Mouse (Mus musculus) heart, embryonic 14.5 days (tissue): Measurements from ENCODE around the gene Krt8. TPM values are rescaled to one million over a fixed set of nuclear protein-coding genes. Genes with fewer than 3 reads are reported as not detected.

Source experiments
- ATAC-seq: fragments of 200-750 bp; cut with Nextera tagmentation; 2 replicates; pipeline ENCODE4 v1.8.0; 2017; ENCODE audit warnings: low read depth, moderate TSS enrichment; ENCODE audit not compliant: insufficient number of reproducible peaks, insufficient read depth, low FRiP score
- H3K27ac ChIP-seq, 2 experiments: fragments of 200-500 bp in 1 of 2; fragments of 300-500 bp in 1 of 2; sonication (generic) in 1 of 2; replicated peaks in 1 of 2; 2 replicates each; pipeline ENCODE4 v1.5.1; 2012 to 2014; ENCODE audit warnings: low read depth in 2 of 2, low read length in 2 of 2, control low read depth in 1 of 2, mild to moderate bottlenecking in 1 of 2, mixed read lengths in 1 of 2; ENCODE audit not compliant: control insufficient read depth in 1 of 2, insufficient read depth in 1 of 2
- H3K27me3 ChIP-seq: fragments of 300-500 bp; sonication (generic); 2 replicates; pipeline ENCODE4 v1.6.1; 2014; ENCODE audit warnings: mild to moderate bottlenecking, low read length, control low read depth; ENCODE audit not compliant: control insufficient read depth, insufficient read depth
- H3K36me3 ChIP-seq: fragments of 300-500 bp; sonication (generic); 2 replicates; pipeline ENCODE4 v1.6.1; 2014; ENCODE audit warnings: mild to moderate bottlenecking, control low read depth, low read length, mixed read lengths; ENCODE audit not compliant: control insufficient read depth, insufficient read depth
- H3K4me1 ChIP-seq, 2 experiments: fragments of 200-500 bp in 1 of 2; fragments of 300-500 bp in 1 of 2; sonication (generic) in 1 of 2; 2 replicates each; pipeline ENCODE4 v1.6.1; 2012 to 2014; ENCODE audit warnings: low read length in 2 of 2, control low read depth in 1 of 2, mixed read lengths in 1 of 2; ENCODE audit not compliant: control insufficient read depth in 2 of 2, insufficient read depth in 2 of 2
- H3K4me2 ChIP-seq: fragments of 300-500 bp; sonication (generic); 2 replicates; pipeline ENCODE4 v1.6.1; 2014; ENCODE audit warnings: mild to moderate bottlenecking, low read length
- H3K4me3 ChIP-seq, 2 experiments: fragments of 200-500 bp in 1 of 2; fragments of 300-500 bp in 1 of 2; sonication (generic) in 1 of 2; 2 replicates each; pipeline ENCODE4 v1.5.1; 2012 to 2014; ENCODE audit warnings: low read length in 2 of 2, mild to moderate bottlenecking in 2 of 2, control low read depth in 1 of 2, low read depth in 1 of 2, moderate library complexity in 1 of 2; ENCODE audit not compliant: control insufficient read depth in 1 of 2, insufficient read depth in 1 of 2
- H3K9ac ChIP-seq: fragments of 300-500 bp; sonication (generic); 2 replicates; pipeline ENCODE4 v1.6.1; 2014; ENCODE audit warnings: mild to moderate bottlenecking, low read length
- H3K9me3 ChIP-seq: fragments of 300-500 bp; sonication (generic); 2 replicates; pipeline ENCODE4 v1.6.1; 2016; ENCODE audit warnings: low read length, control low read depth; ENCODE audit not compliant: control insufficient read depth
- WGBS: fragments of 180-500 bp; shearing (Covaris S2); extraction: QIAGEN DNeasy Blood & Tissue Kit; methylation state at CpG from one replicate; pipeline ENCODE4 v1.1.7; 2014; 5-methylcytosine and 5-hydroxymethylcytosine counted together
- polyA plus RNA-seq: library from polyadenylated mRNA; unstranded; fragments of >200 nt; fragmentation: Nextera tagmentation; extraction: Ambion mirVana; gene quantifications from 2 replicates; pipeline ENCODE4 v1.2.1, GENCODE M21; 2014

Krt8 gene
- polyA plus RNA-seq = 8.6 and 11.9 TPM in 2 replicates

GRCm38 (mm10) chr15:102004189-102004588, at the start of gene Krt8:
Gene Krt8 (minus strand): TSS chr15:102004482.
- H3K9me3 ChIP-seq = no peaks in the 10 kb centered on the region
- ATAC-seq = no peak
- no peak within 1 kb of the TSS for H3K27ac ChIP-seq
- 16% methylated on average over 10 of the region's 11 CpGs for WGBS
- peaks cover 26% of the 10 kb centered on the region; the same call in 1 of the 2 replicates for H3K27me3 ChIP-seq
- H3K4me3 ChIP-seq = peak within 1 kb of the TSS; percentile 39 to 47
- peak within 1 kb of the TSS; percentile 69 for H3K4me2 ChIP-seq
- H3K36me3 ChIP-seq = no peaks in the 10 kb centered on the region
- peaks cover 3 to 7% of the 10 kb centered on the region in 2 experiments; a peak in 2 of 4 replicates for H3K4me1 ChIP-seq
- H3K9ac ChIP-seq = peak within 1 kb of the TSS; percentile 64

GRCm38 (mm10) chr15:102051920-102052683, 47.8 kb upstream of the Krt8 start:
- Histone ChIP-seq H3K4me1 (peaks cover 0 to 2% of the 10 kb centered on the region in 2 experiments; a peak in 1 of 4 replicates), H3K9me3 (no peaks in the 10 kb centered on the region), H3K4me2 (peak overlapping the region; percentile 81), H3K4me3 (peak overlapping the region; percentile 45 to 54), H3K36me3 (no peaks in the 10 kb centered on the region), H3K9ac (peak overlapping the region; percentile 71), H3K27ac (peak overlapping the region; percentile 6 to 31), H3K27me3 (no peaks in the 10 kb centered on the region)
- ATAC-seq = peak; percentile 61; the same call in 1 of the 2 replicates
- under 1% methylated on average over 29 of the region's 33 CpGs for WGBS

GRCm38 (mm10) chr15:102049871-102050270, 45.6 kb upstream of the Krt8 start:
- Histone ChIP-seq H3K4me2 (no peak overlapping the region), H3K4me3 (no peak overlapping the region), H3K27me3 (no peaks in the 10 kb centered on the region), H3K9ac (no peak overlapping the region), H3K36me3 (no peaks in the 10 kb centered on the region), H3K27ac (no peak overlapping the region), H3K9me3 (no peaks in the 10 kb centered on the region), H3K4me1 (peaks cover 0 to 2% of the 10 kb centered on the region in 2 experiments; a peak in 1 of 4 replicates)
- ATAC-seq = no peak

- Histone ChIP-seq H3K4me2 (no peak overlapping the region), H3K4me1 (peaks cover 0 to 2% of the 10 kb centered on the region in 2 experiments; a peak in 1 of 4 replicates), H3K9ac (no peak overlapping the region), H3K36me3 (no peaks in the 10 kb centered on the region), H3K4me3 (no peak overlapping the region), H3K27me3 (no peaks in the 10 kb centered on the region), H3K27ac (no peak overlapping the region), H3K9me3 (no peaks in the 10 kb centered on the region)
- ATAC-seq = no peak
- WGBS = 80% methylated on average over 6 of the region's 6 CpGs
Measured at GRCm38 (mm10) chr15:102048006-102048405, 43.7 kb upstream of the Krt8 start.

- H3K9me3 ChIP-seq = no peaks in the 10 kb centered on the region
- no peak overlapping the region for H3K4me3 ChIP-seq
- no peak for ATAC-seq
- H3K9ac ChIP-seq = no peak overlapping the region
- H3K27ac ChIP-seq = no peak overlapping the region
- WGBS = 54% methylated on average over 10 of the region's 10 CpGs
- H3K4me2 ChIP-seq = no peak overlapping the region
- H3K36me3 ChIP-seq = no peaks in the 10 kb centered on the region
- no peaks in the 10 kb centered on the region for H3K27me3 ChIP-seq
- H3K4me1 ChIP-seq = no peaks in the 10 kb centered on the region
Measured at GRCm38 (mm10) chr15:102045691-102046090, 41.4 kb upstream of the Krt8 start.

- no peaks in the 10 kb centered on the region for H3K36me3 ChIP-seq
- no peak for ATAC-seq
- H3K4me3 ChIP-seq = no peak overlapping the region
- H3K9me3 ChIP-seq = no peaks in the 10 kb centered on the region
- H3K4me2 ChIP-seq = no peak overlapping the region
- no peak overlapping the region for H3K27ac ChIP-seq
- 79% methylated on average over 3 of the region's 3 CpGs for WGBS
- H3K27me3 ChIP-seq = no peaks in the 10 kb centered on the region
- H3K9ac ChIP-seq = no peak overlapping the region
- no peaks in the 10 kb centered on the region for H3K4me1 ChIP-seq
Measured at GRCm38 (mm10) chr15:102044745-102045144, 40.5 kb upstream of the Krt8 start.

GRCm38 (mm10) chr15:102041951-102042350, 37.7 kb upstream of the Krt8 start:
- no peak overlapping the region for H3K4me3 ChIP-seq
- no peak overlapping the region for H3K27ac ChIP-seq
- no peak for ATAC-seq
- no peaks in the 10 kb centered on the region for H3K4me1 ChIP-seq
- H3K27me3 ChIP-seq = no peaks in the 10 kb centered on the region
- no peak overlapping the region for H3K9ac ChIP-seq
- H3K4me2 ChIP-seq = no peak overlapping the region
- H3K36me3 ChIP-seq = no peaks in the 10 kb centered on the region
- 66% methylated on average over 7 of the region's 7 CpGs for WGBS
- H3K9me3 ChIP-seq = no peaks in the 10 kb centered on the region
